Mouse (Mus musculus) liver, postnatal 0 days (tissue): Measurements from ENCODE around the gene Pmel. TPM values are rescaled to one million over a fixed set of nuclear protein-coding genes. Genes with fewer than 3 reads are reported as not detected.

ENCODE experiments used
- ATAC-seq: fragments of 200-750 bp; cut with Nextera tagmentation; 2 replicates; pipeline ENCODE4 v1.8.0; 2017; ENCODE audit warnings: mild to moderate bottlenecking, moderate library complexity
- DNase-seq: peaks from one replicate; pipeline ENCODE4 v3.0.0-alpha.2; 2016
- H3K27ac ChIP-seq: fragments of 300-500 bp; sonication (generic); 2 replicates; pipeline ENCODE4 v1.5.1; 2014; ENCODE audit warnings: antibody characterized with exemption, moderate library complexity, mild to moderate bottlenecking, low read depth
- H3K27me3 ChIP-seq: fragments of 300-500 bp; sonication (generic); 2 replicates; pipeline ENCODE4 v1.6.1; 2014; ENCODE audit warnings: low read length, control low read depth, mixed read lengths; ENCODE audit not compliant: insufficient read depth
- H3K36me3 ChIP-seq: fragments of 300-500 bp; sonication (generic); replicated peaks from 2 replicates; pipeline ENCODE4 v1.6.1; 2014; ENCODE audit warnings: mild to moderate bottlenecking, control low read depth, low read length, moderate library complexity, mixed read lengths; ENCODE audit not compliant: insufficient read depth
- H3K4me1 ChIP-seq: fragments of 300-500 bp; sonication (generic); 2 replicates; pipeline ENCODE4 v1.6.1; 2014; ENCODE audit warnings: antibody characterized with exemption, mild to moderate bottlenecking, control low read depth; ENCODE audit not compliant: insufficient read depth
- H3K4me2 ChIP-seq: fragments of 300-500 bp; sonication (generic); 2 replicates; pipeline ENCODE4 v1.6.1; 2014; ENCODE audit warnings: low read depth, mild to moderate bottlenecking, low read length, moderate library complexity, mixed read lengths
- H3K4me3 ChIP-seq: fragments of 300-500 bp; sonication (generic); 2 replicates; pipeline ENCODE4 v1.5.1; 2014; ENCODE audit warnings: low read depth, low read length
- H3K9ac ChIP-seq: fragments of 300-500 bp; sonication (generic); replicated peaks from 2 replicates; pipeline ENCODE4 v1.6.1; 2014; ENCODE audit warnings: mild to moderate bottlenecking, moderate library complexity
- H3K9me3 ChIP-seq: fragments of 300-500 bp; sonication (generic); 2 replicates; pipeline ENCODE4 v1.6.1; 2016; ENCODE audit warnings: mild to moderate bottlenecking, control low read depth, low read length, mixed read lengths
- CTCF ChIP-seq: sonication (generic); IDR thresholded peaks from 2 replicates; pipeline ENCODE4 v1.5.1; 2016; ENCODE audit warnings: antibody characterized with exemption, low read depth
- EP300 ChIP-seq: IDR thresholded peaks from 2 replicates; pipeline ENCODE4 v1.6.1; 2016; ENCODE audit warnings: antibody characterized with exemption, low read depth, mild to moderate bottlenecking
- WGBS: fragments of 180-500 bp; shearing (Covaris S2); extraction: QIAGEN DNeasy Blood & Tissue Kit; methylation state at CpG from one replicate; pipeline ENCODE4 v1.1.7; 2014; ENCODE audit not compliant: insufficient replicate concordance; 5-methylcytosine and 5-hydroxymethylcytosine counted together
- polyA plus RNA-seq: library from polyadenylated mRNA; unstranded; fragments of >200 nt; fragmentation: Nextera tagmentation; extraction: Ambion mirVana; gene quantifications from 2 replicates; pipeline ENCODE4 v1.2.1, GENCODE M21; 2015

The Pmel gene
- polyA plus RNA-seq, result 0.46 and 0.69 TPM in 2 replicates

GRCm38 (mm10) chr10:128703895-128704294, at the start of gene Pmel:
TSS of gene Pmel (plus strand) at chr10:128704195.
- Histone ChIP-seq H3K4me3 (peak within 1 kb of the TSS; percentile 98), H3K9me3 (no peaks in the 10 kb centered on the region), H3K27ac (peak within 1 kb of the TSS; percentile 99), H3K4me1 (peaks cover 21% of the 10 kb centered on the region), H3K27me3 (no peaks in the 10 kb centered on the region), H3K4me2 (peak within 1 kb of the TSS; percentile 92), H3K36me3 (peaks cover 42% of the 10 kb centered on the region), H3K9ac (peak within 1 kb of the TSS; percentile 95)
- TF ChIP-seq EP300 (no peak), CTCF (no peak)
- DNase-seq (no peak), ATAC-seq (no peak)
- 22% methylated on average over 4 of the region's 4 CpGs for WGBS

GRCm38 (mm10) chr10:128655254-128655653, 48.7 kb upstream of the Pmel start:
- WGBS, result 47% methylated on average over 3 of the region's 3 CpGs
- Histone ChIP-seq H3K4me1 (peaks cover 18% of the 10 kb centered on the region), H3K36me3 (no peaks in the 10 kb centered on the region), H3K9ac (no peak overlapping the region), H3K27me3 (no peaks in the 10 kb centered on the region), H3K4me3 (no peak overlapping the region), H3K27ac (no peak overlapping the region), H3K9me3 (no peaks in the 10 kb centered on the region), H3K4me2 (no peak overlapping the region)
- DNase-seq (no peak), ATAC-seq (peak; percentile 66; the same call in 1 of the 2 replicates)
- no peak for TF ChIP-seq EP300
- TF ChIP-seq CTCF, result no peak

- WGBS, result 53% methylated on average over 1 of the region's 1 CpGs
- no peak for DNase-seq
Measured at GRCm38 (mm10) chr10:128656731-128657130, 47.3 kb upstream of the Pmel start.

GRCm38 (mm10) chr10:128657844-128658243, 46.2 kb upstream of the Pmel start:
- DNase-seq, result no peak

More at GRCm38 (mm10) chr10:128656731-128657130, 47.3 kb upstream of the Pmel start:
- no peaks in the 10 kb centered on the region for H3K36me3 ChIP-seq
- H3K27me3 ChIP-seq, result no peaks in the 10 kb centered on the region
- no peaks in the 10 kb centered on the region for H3K9me3 ChIP-seq
- H3K27ac ChIP-seq, result no peak overlapping the region
- ATAC-seq, result no peak
- no peak overlapping the region for H3K4me2 ChIP-seq
- no peak for TF ChIP-seq EP300
- TF ChIP-seq CTCF, result no peak
- no peak overlapping the region for H3K9ac ChIP-seq
- no peak overlapping the region for H3K4me3 ChIP-seq
- peaks cover 18% of the 10 kb centered on the region for H3K4me1 ChIP-seq

GRCm38 (mm10) chr10:128659490-128659889, 44.5 kb upstream of the Pmel start:
- peaks cover 23% of the 10 kb centered on the region for H3K4me1 ChIP-seq
- DNase-seq (no peak), ATAC-seq (no peak)
- 64% methylated on average over 9 of the region's 9 CpGs for WGBS
- H3K9ac ChIP-seq, result no peak overlapping the region
- H3K9me3 ChIP-seq, result no peaks in the 10 kb centered on the region
- H3K4me2 ChIP-seq, result no peak overlapping the region
- no peak for TF ChIP-seq EP300
- no peak overlapping the region for H3K4me3 ChIP-seq
- H3K36me3 ChIP-seq, result no peaks in the 10 kb centered on the region
- H3K27ac ChIP-seq, result no peak overlapping the region
- H3K27me3 ChIP-seq, result no peaks in the 10 kb centered on the region

More at GRCm38 (mm10) chr10:128657844-128658243, 46.2 kb upstream of the Pmel start:
- no peak for ATAC-seq
- no peak overlapping the region for H3K4me3 ChIP-seq
- H3K9ac ChIP-seq, result no peak overlapping the region
- no peaks in the 10 kb centered on the region for H3K9me3 ChIP-seq
- peaks cover 18% of the 10 kb centered on the region for H3K4me1 ChIP-seq
- no peaks in the 10 kb centered on the region for H3K36me3 ChIP-seq
- WGBS, result 53% methylated on average over 9 of the region's 9 CpGs
- H3K27ac ChIP-seq, result no peak overlapping the region
- H3K4me2 ChIP-seq, result no peak overlapping the region
- TF ChIP-seq CTCF, result no peak
- H3K27me3 ChIP-seq, result no peaks in the 10 kb centered on the region

GRCm38 (mm10) chr10:128662465-128662864, 41.5 kb upstream of the Pmel start:
- DNase-seq, result no peak
- Histone ChIP-seq H3K4me3 (no peak overlapping the region), H3K27ac (no peak overlapping the region), H3K4me1 (peaks cover 8% of the 10 kb centered on the region), H3K4me2 (no peak overlapping the region), H3K36me3 (no peaks in the 10 kb centered on the region), H3K9ac (no peak overlapping the region), H3K27me3 (no peaks in the 10 kb centered on the region), H3K9me3 (no peaks in the 10 kb centered on the region)
- TF ChIP-seq CTCF, result no peak
- ATAC-seq, result no peak
